Mouse (Mus musculus) CH12.LX (cell line): Measurements from ENCODE around the gene Lyl1. TPM values are rescaled to one million over a fixed set of nuclear protein-coding genes. Genes with fewer than 3 reads are reported as not detected.

Source experiments
- DNase-seq: peaks from one replicate; pipeline ENCODE4 v3.0.0-alpha.2; 2013; ENCODE audit errors: extremely low read depth
- H3K27ac ChIP-seq: 2 replicates; pipeline ENCODE4 v1.5.1; 2012; ENCODE audit warnings: low read depth, mild to moderate bottlenecking, control low read depth, moderate library complexity; ENCODE audit not compliant: insufficient read depth
- H3K27me3 ChIP-seq: replicated peaks from 2 replicates; pipeline ENCODE3; 2012; ENCODE audit warnings: inconsistent platforms
- H3K36me3 ChIP-seq, 2 experiments: replicated peaks in 1 of 2; 2 replicates each; pipeline versions ENCODE3 to v1.6.1; 2012; ENCODE audit warnings: inconsistent platforms in 1 of 2, low read length in 1 of 2, mild to moderate bottlenecking in 1 of 2, mixed read lengths in 1 of 2, moderate library complexity in 1 of 2; ENCODE audit not compliant: control insufficient read depth in 1 of 2, insufficient read depth in 1 of 2
- H3K4me1 ChIP-seq, 2 experiments: 2 replicates each; pipeline ENCODE4 v1.6.1; 2012; ENCODE audit warnings: inconsistent platforms in 1 of 2, moderate library complexity in 1 of 2; ENCODE audit not compliant: insufficient read depth in 2 of 2, control insufficient read depth in 1 of 2
- H3K4me2 ChIP-seq: 2 replicates; pipeline ENCODE4 v1.6.1; 2012; ENCODE audit warnings: low read depth, mild to moderate bottlenecking, control low read depth; ENCODE audit not compliant: poor library complexity, insufficient read depth, severe bottlenecking
- H3K4me3 ChIP-seq, 3 experiments: fragments of 150-350 bp in 1 of 3; sonication (generic) in 1 of 3; replicated peaks in 1 of 3; 2 replicates each; pipeline versions ENCODE3 to v1.5.1; 2011 to 2012; ENCODE audit warnings: low read depth in 2 of 3, low read length in 2 of 3, mild to moderate bottlenecking in 2 of 3, moderate library complexity in 2 of 3, control low read depth in 1 of 3, improper control_type of control experiment in 1 of 3, inconsistent platforms in 1 of 3, mixed read lengths in 1 of 3; ENCODE audit not compliant: poor library complexity in 1 of 3
- H3K79me2 ChIP-seq: replicated peaks from 2 replicates; pipeline ENCODE4 v1.6.1; 2012; ENCODE audit warnings: mild to moderate bottlenecking, moderate library complexity; ENCODE audit not compliant: control insufficient read depth, poor library complexity, insufficient read depth, severe bottlenecking; ENCODE audit errors: extremely low read depth
- H3K9ac ChIP-seq: 2 replicates; pipeline ENCODE4 v1.6.1; 2012; ENCODE audit warnings: low read depth, mild to moderate bottlenecking, control low read depth, moderate library complexity; ENCODE audit not compliant: insufficient read depth
- H3K9me3 ChIP-seq: replicated peaks from 2 replicates; pipeline ENCODE3; 2012; ENCODE audit warnings: low read length, inconsistent platforms, mixed read lengths
- CHD1 ChIP-seq: IDR thresholded peaks from 2 replicates; pipeline ENCODE4 v1.6.1; 2012; ENCODE audit warnings: low read depth, low read length, improper control_type of control experiment, inconsistent platforms
- CTCF ChIP-seq, 2 experiments: IDR thresholded peaks in 1 of 2; conservative IDR thresholded peaks in 1 of 2; 2 replicates each; pipeline ENCODE4 v1.5.1; 2011 to 2012; ENCODE audit warnings: low read depth in 2 of 2, low read length in 2 of 2, improper control_type of control experiment in 1 of 2, inconsistent platforms in 1 of 2, mild to moderate bottlenecking in 1 of 2, moderate library complexity in 1 of 2
- EP300 ChIP-seq: IDR thresholded peaks from 2 replicates; pipeline ENCODE4 v1.6.1; 2011; ENCODE audit warnings: low read length, improper control_type of control experiment
- GABPA ChIP-seq: IDR thresholded peaks from 2 replicates; pipeline ENCODE4 v1.6.1; 2012; ENCODE audit warnings: low read depth, low read length, improper control_type of control experiment, inconsistent platforms; ENCODE audit not compliant: insufficient replicate concordance
- IRF4 ChIP-seq: IDR thresholded peaks from 2 replicates; pipeline ENCODE4 v1.6.1; 2014; ENCODE audit warnings: low read depth, mild to moderate bottlenecking, inconsistent platforms, low read length, improper control_type of control experiment
- JUN ChIP-seq: IDR thresholded peaks from 2 replicates; pipeline ENCODE4 v1.6.1; 2011; ENCODE audit warnings: low read depth, mild to moderate bottlenecking, low read length, improper control_type of control experiment, moderate library complexity; ENCODE audit not compliant: insufficient read depth
- KAT2A ChIP-seq: IDR thresholded peaks from 2 replicates; pipeline ENCODE4 v1.6.1; 2012; ENCODE audit warnings: low read length, improper control_type of control experiment, inconsistent platforms; ENCODE audit not compliant: insufficient replicate concordance
- MAX ChIP-seq: IDR thresholded peaks from 2 replicates; pipeline ENCODE4 v1.6.1; 2011; ENCODE audit warnings: low read length, improper control_type of control experiment
- MAZ ChIP-seq: IDR thresholded peaks from 2 replicates; pipeline ENCODE4 v1.6.1; 2012; ENCODE audit warnings: low read depth, mild to moderate bottlenecking, inconsistent platforms, low read length, improper control_type of control experiment, moderate library complexity
- MXI1 ChIP-seq: IDR thresholded peaks from 2 replicates; pipeline ENCODE4 v1.6.1; 2011; ENCODE audit warnings: mild to moderate bottlenecking, low read depth, low read length, improper control_type of control experiment
- MYC ChIP-seq: IDR thresholded peaks from 2 replicates; pipeline ENCODE4 v1.6.1; 2011; ENCODE audit warnings: low read depth, mild to moderate bottlenecking, improper control_type of control experiment, low read length
- NELFE ChIP-seq: IDR thresholded peaks from 2 replicates; pipeline ENCODE4 v1.6.1; 2011; ENCODE audit warnings: low read depth, low read length, improper control_type of control experiment
- NRF1 ChIP-seq: IDR thresholded peaks from 2 replicates; pipeline ENCODE4 v1.6.1; 2014; ENCODE audit warnings: low read depth, mild to moderate bottlenecking, inconsistent platforms, low read length, improper control_type of control experiment, moderate library complexity
- POLR2AphosphoS2 ChIP-seq: IDR thresholded peaks from 2 replicates; pipeline ENCODE4 v1.6.1; 2011; ENCODE audit warnings: low read depth, low read length, improper control_type of control experiment
- RAD21 ChIP-seq: IDR thresholded peaks from 2 replicates; pipeline ENCODE4 v1.6.1; 2011; ENCODE audit warnings: low read depth, mild to moderate bottlenecking, low read length, improper control_type of control experiment, moderate library complexity
- RCOR1 ChIP-seq: conservative IDR thresholded peaks from 2 replicates; pipeline ENCODE4 v1.6.1; 2012; ENCODE audit warnings: low read depth, mild to moderate bottlenecking, inconsistent platforms, low read length, improper control_type of control experiment
- SIN3A ChIP-seq: IDR thresholded peaks from 2 replicates; pipeline ENCODE4 v1.6.1; 2012; ENCODE audit warnings: low read length, improper control_type of control experiment, inconsistent platforms
- TBP ChIP-seq: conservative IDR thresholded peaks from 2 replicates; pipeline ENCODE4 v1.6.1; 2011; ENCODE audit warnings: low read depth, low read length, improper control_type of control experiment
- TCF12 ChIP-seq: IDR thresholded peaks from 2 replicates; pipeline ENCODE4 v1.6.1; 2014; ENCODE audit warnings: low read depth, mild to moderate bottlenecking, inconsistent platforms, low read length, improper control_type of control experiment
- UBTF ChIP-seq: IDR thresholded peaks from 2 replicates; pipeline ENCODE4 v1.6.1; 2012; ENCODE audit warnings: low read depth, mild to moderate bottlenecking, inconsistent platforms, low read length, improper control_type of control experiment, moderate library complexity
- ZNF384 ChIP-seq: IDR thresholded peaks from 2 replicates; pipeline ENCODE4 v1.6.1; 2012; ENCODE audit warnings: low read depth, low read length, improper control_type of control experiment, inconsistent platforms
- dilution Hi-C: fragments of 300-500 bp; cut with MboI; formaldehyde crosslinking; loops from 2 replicates; pipeline ENCODE4 v1.14.3; 2020; ENCODE audit warnings: low sequenced_read_pairs; ENCODE audit not compliant: extremely low pct_unique_long_range_greater_than_20kb, extremely low pct_ligation_motif_present
- in situ Hi-C: fragments of 300-500 bp; cut with MboI; formaldehyde crosslinking; loops from 3 replicates; pipeline ENCODE4 v1.14.3; 2019; ENCODE audit warnings: low sequenced_read_pairs, low pct_ligation_motif_present, low pct_unique_long_range_greater_than_20kb, mixed read lengths
- polyA plus RNA-seq: library from polyadenylated mRNA; unstranded; fragments of >175 nt; gene quantifications from 2 replicates; pipeline ENCODE4 v1.2.1, GENCODE M21; 2012; ENCODE audit warnings: low read depth; ENCODE audit not compliant: insufficient read length
- total RNA-seq, 2 experiments: library from RNA; depleted of rRNA; stranded (reverse); fragments of 300-350 nt in 1 of 2; fragments of >200 nt in 1 of 2; gene quantifications; 2 replicates each; pipeline ENCODE4 v1.2.3; 2012 to 2014

The Lyl1 gene
- total and polyA plus RNA-seq, 3 experiments: 20.6 to 53.2 (median 38.5) TPM

GRCm38 (mm10) chr8:84665385-84665893 is 35.8 kb upstream of the Lyl1 start:
- H3K4me1 ChIP-seq: peaks cover 3 to 30% of the 10 kb centered on the region in 2 experiments; a peak in 2 of 4 replicates

GRCm38 (mm10) chr8:84668081-84668480 is 33.2 kb upstream of the Lyl1 start:
- H3K9ac ChIP-seq: no peak overlapping the region
- H3K4me1 ChIP-seq: peaks cover 3 to 30% of the 10 kb centered on the region in 2 experiments; a peak in 2 of 4 replicates
- H3K79me2 ChIP-seq: peaks cover 3% of the 10 kb centered on the region
- TF ChIP-seq POLR2AphosphoS2 (0 out of 2 replicates have a peak, but pooled peaks have one; percentile 72), MAZ (no peak), KAT2A (no peak), TCF12 (no peak), NRF1 (no peak), RCOR1 (no peak)
- TF ChIP-seq, all 38 proteins: peak for 1
- no peak overlapping the region for H3K4me3 ChIP-seq
- no peak for DNase-seq
- H3K27ac ChIP-seq: no peak overlapping the region
- no peak overlapping the region for H3K4me2 ChIP-seq
- dilution Hi-C loops (no loop called here), in situ Hi-C loops (no loop called here)
- no peaks in the 10 kb centered on the region for H3K27me3 ChIP-seq
- H3K36me3 ChIP-seq: peaks cover 28 to 45% of the 10 kb centered on the region in 2 experiments
- H3K9me3 ChIP-seq: no peaks in the 10 kb centered on the region

More at GRCm38 (mm10) chr8:84665385-84665893, 35.8 kb upstream of the Lyl1 start:
- peaks cover 20% of the 10 kb centered on the region for H3K79me2 ChIP-seq
- peaks cover 8 to 28% of the 10 kb centered on the region in 2 experiments for H3K36me3 ChIP-seq
- H3K9me3 ChIP-seq: no peaks in the 10 kb centered on the region
- H3K4me2 ChIP-seq: peak overlapping the region; percentile 88
- H3K9ac ChIP-seq: peak overlapping the region; percentile 75
- dilution Hi-C loops: no loop called here
- no peak for TF ChIP-seq EP300
- 0 out of 4 replicates have a peak, but pooled peaks of 1 of the 2 experiments have one; percentile 1 for TF ChIP-seq CTCF (conservative IDR thresholded peaks at IDR 0.05 in 1 of 2, IDR thresholded peaks at IDR 0.05 in 1 of 2; ENCODE audit: low read depth in 2 of 2, low read length in 2 of 2)
- TF ChIP-seq CHD1: no peak; the same call in none of the 2 replicates
- no peak for TF ChIP-seq JUN
- TF ChIP-seq MXI1: 0 out of 2 replicates have a peak, but pooled peaks have one; percentile 76
- no peak for TF ChIP-seq NRF1
- TF ChIP-seq MAX: peak; percentile 80
- no peak for TF ChIP-seq TBP
- TF ChIP-seq ZNF384: no peak
- TF ChIP-seq IRF4: no peak
- TF ChIP-seq UBTF: no peak
- peak; percentile 83 for TF ChIP-seq MYC
- TF ChIP-seq RAD21: no peak
- TF ChIP-seq GABPA: no peak
- TF ChIP-seq NELFE: peak; percentile 21; the same call in 1 of the 2 replicates
- TF ChIP-seq SIN3A: peak; percentile 18; the same call in 1 of the 2 replicates
- TF ChIP-seq POLR2AphosphoS2: peak; percentile 58; the same call in 1 of the 2 replicates
- TF ChIP-seq, all 38 proteins: peak for 7
- H3K4me3 ChIP-seq: peak overlapping the region; percentile 73 to 82 (median 79)
- peak overlapping the region; percentile 83 for H3K27ac ChIP-seq
- in situ Hi-C loops: no loop called here
- no peak for DNase-seq
- H3K27me3 ChIP-seq: no peaks in the 10 kb centered on the region
